Mouse (Mus musculus) lung, postnatal 25 days (tissue): ENCODE measurements around the gene Pin1.

Experiments used
- DNase-seq: peaks from one replicate; pipeline ENCODE4 v3.0.0; 2022; ENCODE audit warnings: low spot score

The Pin1 gene

DNA sequence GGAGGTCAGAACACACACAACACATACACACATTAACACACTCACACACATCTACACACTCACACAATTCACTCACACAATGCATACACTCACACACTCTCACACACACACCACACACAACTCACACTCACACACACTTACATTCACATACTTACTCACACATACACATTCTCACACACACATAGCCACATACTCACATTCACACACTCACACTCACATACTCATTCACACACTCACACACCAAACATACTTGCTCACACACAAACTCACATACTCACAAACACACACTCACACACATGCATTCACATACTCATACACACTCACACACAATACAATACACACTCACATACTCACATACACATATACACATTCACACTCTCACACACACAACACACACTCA, 53.5 kb downstream of the Pin1 start:
- DNase-seq, result no peak

DNA sequence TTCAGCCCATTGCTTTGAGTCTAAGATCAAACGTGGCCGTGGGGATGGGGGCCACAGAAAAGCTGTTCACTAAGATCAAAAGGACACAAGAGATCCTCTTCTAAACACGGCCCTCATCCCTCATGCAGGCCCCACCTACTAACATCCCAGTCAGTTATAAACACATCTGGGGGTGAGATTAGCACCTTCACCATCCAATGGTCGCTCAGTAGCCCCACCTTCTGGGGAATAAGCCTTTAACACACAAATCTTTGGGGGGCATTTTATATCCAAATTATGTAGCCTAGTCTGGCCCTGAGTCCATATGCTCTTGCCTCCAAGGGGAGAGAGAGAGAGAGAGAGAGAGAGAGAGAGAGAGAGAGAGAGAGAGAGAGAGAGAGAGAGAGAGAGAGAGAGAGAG, 54.1 kb downstream of the Pin1 start:
- no peak for DNase-seq

DNA sequence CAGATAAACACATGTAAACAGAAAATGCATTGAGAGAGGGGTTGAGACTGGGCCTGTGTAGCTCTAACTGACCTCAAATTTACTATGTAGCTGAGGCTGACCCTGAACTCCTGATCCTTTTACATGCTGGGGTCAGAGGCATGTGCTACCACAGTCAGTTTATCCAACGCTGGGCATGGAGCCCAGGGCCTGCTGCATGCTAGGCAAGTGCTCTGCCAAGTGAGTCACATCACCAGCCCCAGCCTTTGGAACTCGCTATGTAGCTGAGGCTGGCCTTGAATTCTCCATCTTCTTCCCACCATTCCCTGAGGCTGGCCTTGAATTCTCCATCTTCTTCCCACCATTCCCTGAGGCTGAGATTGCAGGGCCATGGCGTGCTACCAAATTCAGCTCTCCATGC, 58.6 kb downstream of the Pin1 start:
- no peak for DNase-seq

DNA sequence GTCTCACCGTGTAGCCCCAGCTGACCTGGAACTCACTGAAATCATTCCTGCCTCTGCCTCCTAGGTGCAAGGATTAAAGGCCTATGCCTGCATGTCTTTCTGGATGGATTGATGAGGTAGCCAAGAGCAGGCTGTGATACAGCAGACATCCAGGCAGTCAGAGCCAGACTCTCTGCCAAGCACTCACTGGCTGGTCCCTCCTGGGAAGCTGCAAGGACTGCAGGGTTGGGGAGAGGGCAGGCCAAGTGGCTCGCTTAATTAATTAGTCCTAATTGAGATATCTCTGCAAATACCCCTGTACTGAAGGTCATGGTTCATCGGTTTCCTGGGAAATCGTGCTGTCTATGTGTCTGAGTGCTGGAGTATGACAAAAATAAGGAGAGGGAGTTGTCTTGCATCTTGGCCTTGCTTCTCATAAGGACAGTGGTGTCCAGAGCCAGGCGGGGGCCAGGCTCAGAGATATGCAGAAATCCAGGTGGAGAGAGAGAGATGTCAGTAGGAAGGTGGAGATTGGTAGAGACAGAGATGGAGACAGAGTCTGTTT, 61.1 kb downstream of the Pin1 start:
- DNase-seq, result no peak

DNA sequence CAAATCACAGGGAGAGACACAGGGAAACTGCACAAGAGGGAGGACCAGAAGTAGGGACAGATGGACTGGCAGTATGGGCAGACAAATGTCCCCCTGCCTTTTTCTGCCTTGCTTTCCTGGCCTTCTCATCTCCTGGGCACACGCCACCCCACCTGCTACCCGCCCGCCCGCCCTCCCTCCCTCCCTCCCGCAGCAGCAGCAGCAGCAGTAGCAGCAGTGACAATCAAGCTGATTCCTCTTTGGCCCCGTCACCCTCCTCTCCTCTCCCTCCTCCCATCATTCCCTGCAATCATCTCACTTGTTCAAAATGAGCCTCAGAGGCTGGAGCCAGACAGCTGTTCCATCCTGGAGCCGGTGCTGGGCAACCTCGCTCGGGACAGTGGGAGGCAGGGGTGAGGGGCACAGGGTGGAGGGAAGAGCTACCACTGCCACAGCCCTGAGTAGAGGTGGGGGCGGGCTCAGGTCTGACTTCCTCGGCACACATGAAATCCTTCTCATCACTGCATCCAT, 61.6 kb downstream of the Pin1 start:
- no peak for DNase-seq

DNA sequence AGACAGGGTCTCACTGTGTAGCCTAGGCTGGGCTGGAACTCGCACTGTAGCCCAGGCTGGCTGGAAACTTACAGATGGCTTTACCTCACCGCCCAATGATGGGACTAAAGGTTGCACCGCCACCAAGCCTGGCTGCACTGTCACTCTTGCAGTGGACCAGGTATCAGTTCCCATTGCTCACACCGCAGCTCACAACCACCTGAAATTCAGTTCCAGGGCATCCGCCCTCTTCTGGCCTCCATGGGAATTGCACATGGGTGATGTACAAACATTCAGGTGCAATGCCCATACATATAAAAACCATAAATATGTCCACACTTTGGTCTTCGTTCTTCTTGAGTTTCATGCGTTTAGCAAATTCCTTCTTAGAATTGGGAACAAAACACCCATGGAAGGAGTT, 63.4 kb downstream of the Pin1 start:
- DNase-seq, result no peak
